Mouse (Mus musculus): ENCODE measurements around the gene Stk35. TPM values are rescaled to one million over a fixed set of nuclear protein-coding genes. Genes with fewer than 3 reads are reported as not detected.

Stk35 gene
- 16.4 and 19.4 TPM in 2 replicates for polyA plus RNA-seq (2016; fragmentation: Nextera tagmentation; extraction: Ambion mirVana)

DNA sequence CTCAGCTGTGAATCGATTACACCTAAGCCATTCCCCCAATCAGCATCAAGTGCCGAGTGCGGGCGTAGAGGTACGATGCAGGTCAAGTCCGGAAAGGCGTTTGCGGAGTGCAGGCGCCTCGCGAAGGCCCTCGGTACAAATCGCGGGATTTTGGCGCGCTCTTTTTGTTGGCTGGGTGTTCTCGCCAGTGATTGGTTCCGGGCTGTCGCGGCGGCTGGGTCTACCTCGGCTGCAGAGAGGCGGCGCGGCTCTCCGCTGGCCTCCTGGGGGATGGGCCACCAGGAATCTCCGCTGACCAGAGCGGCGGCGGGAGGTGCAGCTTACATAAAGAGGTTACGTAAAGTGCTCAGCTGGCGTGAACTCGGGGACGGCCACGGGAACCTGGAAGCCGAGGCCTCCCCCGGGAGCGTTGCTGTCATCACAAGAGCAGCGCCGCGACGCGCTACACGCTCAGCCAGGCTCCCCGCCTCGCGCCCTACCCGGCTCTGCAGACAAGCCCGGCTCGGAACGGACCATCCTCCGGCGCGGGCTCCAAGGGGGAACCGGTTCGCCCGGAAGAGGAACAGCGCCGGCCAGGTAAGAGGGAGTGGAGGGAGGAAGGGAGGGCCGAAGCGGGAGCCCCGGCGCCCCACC lies at the start of gene Stk35:
Gene Stk35, plus strand, starts transcription at position 247 of the 633 bp plus-strand sequence.
- DNase-seq (ENCODE audit: low spot score) = peak; percentile 93
- H3K9me3 ChIP-seq (replicated peaks) = no peaks in the 10 kb centered on the region
- WGBS = under 1% methylated on average over 51 of the region's 63 CpGs

DNA sequence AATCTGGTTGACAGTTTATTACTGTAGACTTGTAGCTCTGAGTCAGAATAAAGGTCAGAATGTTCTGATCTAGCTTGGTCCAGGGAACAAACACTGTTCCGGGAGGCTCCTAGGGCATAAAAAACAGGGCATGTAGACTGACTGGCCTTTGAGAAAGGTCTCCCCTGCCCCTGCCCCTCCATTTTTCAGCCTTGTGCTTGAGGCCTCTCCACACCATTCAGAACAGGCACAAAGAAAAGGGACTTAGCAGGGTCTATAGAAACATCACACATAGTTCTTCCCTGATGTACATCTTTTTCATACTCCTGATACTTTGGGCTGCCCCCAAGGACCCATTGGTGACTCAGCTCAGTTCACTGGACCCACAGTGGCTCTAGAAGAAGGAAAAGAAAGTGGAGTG lies 18.3 kb upstream of the Stk35 start:
- Histone ChIP-seq H3K4me3 (no peak overlapping the region), H3K27ac (no peak overlapping the region)
- WGBS = 90% methylated on average over 1 of the region's 1 CpGs

More for the DNA sequence above, at the start of gene Stk35:
- peak within 1 kb of the TSS; percentile 97 for H3K27ac ChIP-seq
- H3K4me1 ChIP-seq = peaks cover 29% of the 10 kb centered on the region
- no peaks in the 10 kb centered on the region for H3K27me3 ChIP-seq (ENCODE audit: low read depth, poor library complexity, severe bottlenecking)
- H3K4me3 ChIP-seq = peak within 1 kb of the TSS; percentile 95
- H3K36me3 ChIP-seq = peaks cover 31% of the 10 kb centered on the region

DNA sequence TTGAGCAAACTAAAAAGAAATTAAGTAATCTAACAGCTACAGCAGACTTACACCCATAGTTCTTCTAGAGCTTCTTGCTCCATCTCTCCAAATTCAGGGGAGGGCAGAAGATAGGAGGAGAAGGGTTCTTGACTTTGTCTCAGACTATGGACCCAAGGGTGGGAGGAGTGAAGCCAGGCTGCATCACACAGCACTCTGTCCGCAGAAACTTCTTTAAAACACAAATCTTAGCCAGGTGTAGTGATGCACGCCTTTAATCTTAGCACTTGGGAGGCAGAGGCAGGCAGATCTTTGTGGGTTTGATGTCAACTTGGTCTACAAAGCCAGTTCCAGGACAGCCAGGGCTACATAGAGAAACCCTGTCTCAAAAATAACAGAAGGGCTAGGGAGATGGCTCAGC lies 3.8 kb upstream of the Stk35 start:
- no peaks in the 10 kb centered on the region for H3K27me3 ChIP-seq (ENCODE audit: low read depth, poor library complexity, severe bottlenecking)
- no peaks in the 10 kb centered on the region for H3K36me3 ChIP-seq
- H3K4me3 ChIP-seq = no peak overlapping the region
- 90% methylated on average over 2 of the region's 2 CpGs for WGBS
- no peak for DNase-seq (ENCODE audit: low spot score)
- peaks cover 8% of the 10 kb centered on the region for H3K4me1 ChIP-seq
- H3K9me3 ChIP-seq (replicated peaks) = 0 out of 2 replicates have a peak, but pooled peaks cover 6% of the 10 kb centered on the region
- H3K27ac ChIP-seq = no peak overlapping the region

More for the DNA sequence above, 18.3 kb upstream of the Stk35 start:
- DNase-seq (ENCODE audit: low spot score) = no peak
- Histone ChIP-seq H3K36me3 (no peaks in the 10 kb centered on the region), H3K4me1 (no peaks in the 10 kb centered on the region), H3K9me3 (replicated peaks) (no peaks in the 10 kb centered on the region), H3K27me3 (ENCODE audit: low read depth, poor library complexity, severe bottlenecking) (no peaks in the 10 kb centered on the region)

DNA sequence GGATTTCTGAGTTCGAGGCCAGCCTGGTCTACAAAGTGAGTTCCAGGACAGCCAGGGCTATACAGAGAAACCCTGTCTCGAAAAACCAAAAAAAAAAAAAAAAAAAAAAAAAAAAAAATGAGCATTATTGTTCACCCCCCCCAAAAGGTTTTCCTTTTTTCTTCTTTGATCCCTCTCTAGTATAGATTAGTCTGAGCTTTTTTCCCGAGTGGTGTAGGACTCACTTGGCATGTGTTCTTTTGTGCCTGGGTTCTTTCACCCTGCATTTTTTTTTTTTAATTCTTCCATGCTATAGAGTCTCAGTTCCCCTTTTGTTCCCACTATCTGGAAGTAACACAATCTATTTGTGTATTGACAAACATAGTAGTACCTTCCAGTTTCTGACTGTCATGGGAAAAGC lies 2.6 kb upstream of the Stk35 start:
- Histone ChIP-seq H3K36me3 (peaks cover 5% of the 10 kb centered on the region), H3K4me1 (peaks cover 20% of the 10 kb centered on the region), H3K27ac (no peak overlapping the region), H3K27me3 (ENCODE audit: low read depth, poor library complexity, severe bottlenecking) (no peaks in the 10 kb centered on the region), H3K9me3 (replicated peaks) (0 out of 2 replicates have a peak, but pooled peaks cover 6% of the 10 kb centered on the region), H3K4me3 (no peak overlapping the region)
- DNase-seq (ENCODE audit: low spot score) = no peak
- 85% methylated on average over 2 of the region's 3 CpGs for WGBS

DNA sequence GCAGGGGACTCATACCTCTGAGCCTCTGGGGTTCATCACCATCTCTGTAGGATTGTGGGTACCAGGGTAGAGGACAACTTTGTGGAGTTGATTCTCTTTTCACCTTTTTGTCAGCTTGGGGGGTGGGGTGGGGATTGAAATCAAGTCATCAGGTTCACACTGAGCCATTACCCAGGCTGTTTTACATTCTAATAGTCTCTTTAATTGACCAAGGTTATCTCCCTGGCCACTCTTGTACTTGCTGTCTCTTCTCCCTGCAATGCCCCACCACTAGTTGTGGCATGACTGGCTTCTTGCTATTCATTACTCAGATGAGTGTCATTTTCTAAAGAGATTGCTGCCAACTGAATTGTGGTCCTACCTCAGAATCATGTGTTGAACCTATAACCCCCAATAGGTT lies 1.9 kb upstream of the Stk35 start:
- Histone ChIP-seq H3K36me3 (peaks cover 12% of the 10 kb centered on the region), H3K27me3 (ENCODE audit: low read depth, poor library complexity, severe bottlenecking) (no peaks in the 10 kb centered on the region), H3K9me3 (replicated peaks) (0 out of 2 replicates have a peak, but pooled peaks cover 6% of the 10 kb centered on the region), H3K4me1 (peaks cover 26% of the 10 kb centered on the region), H3K27ac (no peak overlapping the region), H3K4me3 (no peak overlapping the region)
- DNase-seq (ENCODE audit: low spot score) = no peak

DNA sequence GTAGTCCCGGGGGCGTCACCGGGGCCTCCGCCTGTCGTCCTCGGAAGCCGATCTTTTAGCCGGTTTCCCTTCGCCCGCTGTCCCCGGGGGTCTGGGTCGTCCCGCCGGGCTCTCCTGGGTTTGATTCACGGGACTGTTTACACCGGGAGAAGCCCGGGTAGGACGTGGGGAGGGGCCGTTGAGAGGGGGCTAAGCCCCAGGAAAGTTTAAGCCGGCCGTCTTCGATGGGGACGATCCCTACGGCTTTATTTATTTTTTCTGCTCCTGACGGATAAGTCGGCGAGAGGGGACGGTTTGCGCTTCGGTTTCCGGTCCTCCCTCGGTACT lies 550 bp downstream of the Stk35 start:
- Histone ChIP-seq H3K4me1 (peaks cover 29% of the 10 kb centered on the region), H3K27ac (peak overlapping the region; percentile 97), H3K4me3 (peak overlapping the region; percentile 95), H3K27me3 (ENCODE audit: low read depth, poor library complexity, severe bottlenecking) (no peaks in the 10 kb centered on the region), H3K36me3 (peaks cover 36% of the 10 kb centered on the region), H3K9me3 (replicated peaks) (no peaks in the 10 kb centered on the region)
- under 1% methylated on average over 32 of the region's 32 CpGs for WGBS
- DNase-seq (ENCODE audit: low spot score) = no peak

DNA sequence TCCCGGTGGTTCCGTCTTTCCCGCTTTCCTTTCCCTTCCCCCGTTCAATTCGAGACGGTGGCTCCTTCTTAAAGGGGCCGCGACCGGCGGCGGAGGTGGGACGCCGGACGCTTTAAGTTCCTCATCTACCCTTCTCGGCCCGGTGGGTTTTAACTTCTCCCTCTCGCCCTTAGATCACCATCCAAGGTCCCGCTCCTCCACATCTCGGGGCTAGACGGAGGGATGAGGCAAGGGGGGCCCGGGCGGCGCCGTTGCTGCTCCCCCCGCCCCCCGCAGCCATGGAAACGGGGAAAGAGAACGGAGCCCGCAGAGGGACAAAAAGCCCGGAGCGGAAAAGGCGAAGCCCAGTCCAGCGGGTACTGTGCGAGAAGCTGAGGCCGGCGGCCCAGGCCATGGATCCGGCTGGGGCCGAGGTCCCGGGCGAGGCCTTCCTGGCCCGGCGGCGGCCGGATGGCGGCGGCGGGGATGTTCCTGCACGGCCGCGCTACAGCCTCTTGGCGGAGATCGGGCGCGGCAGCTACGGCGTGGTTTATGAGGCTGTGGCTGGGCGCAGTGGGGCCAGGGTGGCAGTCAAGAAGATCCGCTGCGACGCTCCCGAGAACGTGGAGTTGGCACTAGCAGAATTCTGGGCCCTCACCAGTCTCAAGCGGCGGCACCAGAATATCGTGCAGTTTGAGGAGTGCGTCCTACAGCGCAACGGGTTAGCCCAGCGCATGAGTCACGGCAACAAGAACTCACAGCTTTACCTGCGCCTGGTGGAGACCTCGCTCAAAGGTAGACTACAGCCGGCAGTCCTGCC lies 1.1 kb downstream of the Stk35 start:
- H3K4me3 ChIP-seq = peak overlapping the region; percentile 95
- peaks cover 29% of the 10 kb centered on the region for H3K4me1 ChIP-seq
- peak overlapping the region; percentile 97 for H3K27ac ChIP-seq
- H3K9me3 ChIP-seq (replicated peaks) = no peaks in the 10 kb centered on the region
- peak; percentile 95 for DNase-seq (ENCODE audit: low spot score)
- no peaks in the 10 kb centered on the region for H3K27me3 ChIP-seq (ENCODE audit: low read depth, poor library complexity, severe bottlenecking)
- under 1% methylated on average over 73 of the region's 73 CpGs for WGBS
- H3K36me3 ChIP-seq = peaks cover 42% of the 10 kb centered on the region

DNA sequence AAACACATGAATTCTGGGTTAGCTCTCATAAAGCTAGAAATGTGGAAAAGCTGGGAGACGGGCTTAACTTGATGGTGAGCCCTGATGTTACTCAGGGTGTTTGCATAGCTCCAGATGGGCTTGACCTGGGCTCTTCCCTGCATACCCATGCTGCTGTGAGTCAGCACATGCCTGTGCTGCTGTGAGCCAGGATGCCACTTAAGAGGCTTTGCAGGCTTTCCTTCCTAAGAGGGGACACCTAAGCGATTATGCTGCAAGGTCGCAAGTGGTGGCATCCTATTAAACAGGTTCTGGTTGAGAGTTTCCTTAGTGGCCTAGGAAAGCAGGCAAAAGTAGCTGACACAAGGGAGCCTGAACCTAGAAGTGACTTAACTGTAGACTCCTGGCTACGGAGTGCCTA lies 5.2 kb downstream of the Stk35 start:
- H3K9me3 ChIP-seq (replicated peaks) = no peaks in the 10 kb centered on the region
- no peak overlapping the region for H3K27ac ChIP-seq
- 92% methylated on average over 4 of the region's 4 CpGs for WGBS
- H3K4me3 ChIP-seq = no peak overlapping the region
- no peak for DNase-seq (ENCODE audit: low spot score)
- H3K27me3 ChIP-seq (ENCODE audit: low read depth, poor library complexity, severe bottlenecking) = no peaks in the 10 kb centered on the region
- peaks cover 21% of the 10 kb centered on the region for H3K4me1 ChIP-seq
- peaks cover 82% of the 10 kb centered on the region for H3K36me3 ChIP-seq

DNA sequence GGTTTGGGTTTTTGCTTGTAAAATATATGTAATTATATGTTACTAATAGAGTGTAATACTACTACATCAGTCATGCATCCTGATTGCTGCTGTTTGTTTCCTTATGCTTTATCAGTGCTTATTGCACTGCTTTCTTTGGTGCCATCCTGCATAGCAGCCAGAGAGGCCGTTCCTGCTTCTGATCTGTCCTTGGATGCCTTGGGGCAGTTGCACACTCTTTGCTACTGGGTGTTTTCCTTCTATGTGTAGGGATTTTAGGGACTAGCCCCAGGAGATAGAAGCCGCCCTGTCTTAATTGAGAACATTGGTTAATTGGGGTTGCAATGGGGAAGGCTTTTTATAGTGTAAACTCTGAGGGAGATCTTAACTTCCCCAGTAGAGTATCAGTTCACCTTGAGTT lies 6.2 kb downstream of the Stk35 start:
- Histone ChIP-seq H3K9me3 (replicated peaks) (no peaks in the 10 kb centered on the region), H3K27me3 (ENCODE audit: low read depth, poor library complexity, severe bottlenecking) (no peaks in the 10 kb centered on the region), H3K4me3 (no peak overlapping the region), H3K36me3 (peaks cover 92% of the 10 kb centered on the region), H3K4me1 (peaks cover 21% of the 10 kb centered on the region), H3K27ac (no peak overlapping the region)
- WGBS = 90% methylated on average over 2 of the region's 2 CpGs
- DNase-seq (ENCODE audit: low spot score) = no peak

DNA sequence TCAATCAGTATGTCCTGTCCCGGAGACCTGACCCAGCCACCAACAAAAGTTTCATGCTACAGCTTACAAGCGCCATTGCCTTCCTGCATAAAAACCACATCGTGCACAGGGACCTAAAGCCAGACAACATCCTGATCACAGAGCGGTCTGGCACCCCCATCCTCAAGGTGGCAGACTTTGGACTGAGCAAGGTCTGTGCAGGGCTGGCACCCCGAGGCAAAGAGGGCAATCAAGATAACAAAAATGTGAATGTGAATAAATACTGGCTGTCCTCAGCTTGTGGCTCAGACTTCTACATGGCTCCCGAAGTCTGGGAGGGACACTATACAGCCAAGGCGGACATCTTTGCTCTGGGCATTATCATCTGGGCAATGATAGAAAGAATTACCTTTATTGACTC lies 10.2 kb downstream of the Stk35 start:
- Histone ChIP-seq H3K4me1 (no peaks in the 10 kb centered on the region), H3K36me3 (peaks cover 100% of the 10 kb centered on the region), H3K9me3 (replicated peaks) (no peaks in the 10 kb centered on the region), H3K4me3 (no peak overlapping the region), H3K27ac (no peak overlapping the region), H3K27me3 (ENCODE audit: low read depth, poor library complexity, severe bottlenecking) (no peaks in the 10 kb centered on the region)
- 93% methylated on average over 7 of the region's 7 CpGs for WGBS
- no peak for DNase-seq (ENCODE audit: low spot score)

DNA sequence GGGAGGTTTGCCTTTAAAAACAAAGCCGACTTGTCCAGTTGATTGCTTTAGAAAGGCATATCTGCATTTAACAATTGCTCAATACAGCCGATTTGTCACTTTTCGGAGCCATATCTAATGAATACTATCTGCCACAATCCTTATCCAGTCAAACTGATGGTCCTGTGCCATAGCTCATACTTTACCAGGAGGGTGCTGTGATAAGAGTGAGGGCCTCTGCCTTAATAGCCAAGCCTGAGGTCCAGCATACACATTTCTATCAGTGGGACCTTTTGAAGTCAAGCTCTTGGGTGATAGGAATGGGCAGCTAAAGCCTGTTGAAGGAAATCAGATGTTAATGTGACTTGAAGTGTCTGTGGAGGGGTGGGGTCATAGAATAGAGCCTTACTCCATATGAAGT lies 13.7 kb downstream of the Stk35 start:
- 91% methylated on average over 3 of the region's 3 CpGs for WGBS
- Histone ChIP-seq H3K9me3 (replicated peaks) (no peaks in the 10 kb centered on the region), H3K36me3 (peaks cover 100% of the 10 kb centered on the region), H3K4me1 (no peaks in the 10 kb centered on the region), H3K27me3 (ENCODE audit: low read depth, poor library complexity, severe bottlenecking) (no peaks in the 10 kb centered on the region), H3K27ac (no peak overlapping the region), H3K4me3 (no peak overlapping the region)
- no peak for DNase-seq (ENCODE audit: low spot score)

DNA sequence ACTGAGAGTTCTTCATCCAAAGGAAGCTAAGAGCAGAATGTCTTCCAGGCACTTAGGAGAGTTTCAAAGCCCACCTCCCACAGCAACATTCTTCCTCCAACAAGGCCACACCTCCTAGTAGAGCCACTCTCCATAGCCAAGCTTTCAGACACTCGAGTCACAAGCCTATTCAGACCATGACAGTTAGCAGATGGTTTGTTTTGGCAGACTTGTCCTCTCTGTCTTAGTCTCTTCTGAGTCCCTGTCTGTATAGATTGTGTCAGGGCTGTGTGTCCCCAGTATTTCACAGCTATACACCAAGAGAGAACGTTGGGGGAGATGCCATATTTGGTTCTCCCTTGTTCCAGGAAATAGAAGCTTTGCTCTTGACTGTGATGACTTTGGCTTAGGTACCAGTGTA lies 14.8 kb downstream of the Stk35 start:
- H3K27ac ChIP-seq = no peak overlapping the region
- H3K4me1 ChIP-seq = no peaks in the 10 kb centered on the region
- DNase-seq (ENCODE audit: low spot score) = no peak
- 65% methylated on average over 2 of the region's 2 CpGs for WGBS
- H3K36me3 ChIP-seq = peaks cover 100% of the 10 kb centered on the region
- no peaks in the 10 kb centered on the region for H3K9me3 ChIP-seq (replicated peaks)
- no peaks in the 10 kb centered on the region for H3K27me3 ChIP-seq (ENCODE audit: low read depth, poor library complexity, severe bottlenecking)
- no peak overlapping the region for H3K4me3 ChIP-seq

DNA sequence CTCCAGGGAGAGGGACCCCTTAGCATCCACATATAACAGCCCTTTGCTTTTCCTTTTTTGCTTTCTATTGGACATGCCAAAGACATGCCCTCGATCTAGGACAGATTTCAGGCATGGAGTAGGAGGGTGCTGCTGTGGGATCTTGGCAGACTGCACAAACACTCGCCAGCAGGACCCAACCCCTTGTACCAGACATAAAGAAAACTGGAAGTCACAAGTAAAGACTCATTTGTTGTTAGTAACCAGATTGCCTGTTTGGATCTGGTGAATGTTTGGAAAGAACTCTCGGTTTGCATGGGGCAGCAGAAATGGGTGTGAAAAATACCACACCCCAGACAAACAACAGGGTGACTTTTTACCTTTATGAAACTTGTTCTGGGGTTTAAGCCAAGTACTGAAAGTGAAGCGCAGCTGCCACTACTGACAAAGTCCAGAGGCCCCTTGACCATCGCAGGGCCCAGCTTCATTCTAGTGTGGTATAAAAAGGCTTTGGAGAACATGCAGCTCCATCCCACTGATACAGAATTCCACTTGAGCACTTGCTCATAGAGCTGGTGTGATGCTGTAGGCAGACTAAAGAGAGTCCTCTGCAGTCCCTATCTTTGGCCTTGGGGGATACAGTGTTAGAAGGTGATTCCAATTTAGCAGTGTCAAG lies 17.4 kb downstream of the Stk35 start:
- no peak overlapping the region for H3K4me3 ChIP-seq
- no peaks in the 10 kb centered on the region for H3K9me3 ChIP-seq (replicated peaks)
- 91% methylated on average over 5 of the region's 5 CpGs for WGBS
- H3K27me3 ChIP-seq (ENCODE audit: low read depth, poor library complexity, severe bottlenecking) = no peaks in the 10 kb centered on the region
- H3K4me1 ChIP-seq = 0 out of 2 replicates have a peak, but pooled peaks cover 3% of the 10 kb centered on the region
- DNase-seq (ENCODE audit: low spot score) = no peak
- H3K36me3 ChIP-seq = peaks cover 100% of the 10 kb centered on the region
- no peak overlapping the region for H3K27ac ChIP-seq

Measured in limb, embryonic 10.5 days (tissue).